Mouse (Mus musculus) midbrain, embryonic 11.5 days (tissue): ENCODE data around the gene Mdm2. TPM values are rescaled to one million over a fixed set of nuclear protein-coding genes. Genes with fewer than 3 reads are reported as not detected.
"Not testable (repeated sequence)": the region's sequence is repeated elsewhere in the genome, so short reads cannot be mapped to it uniquely, and the experiment has no call there.

ENCODE experiments used
- ATAC-seq: fragments of 200-750 bp; cut with Nextera tagmentation; 2 replicates; pipeline ENCODE4 v1.8.0; 2017; ENCODE audit warnings: moderate TSS enrichment, moderate library complexity; ENCODE audit not compliant: low FRiP score
- DNase-seq: peaks from one replicate; pipeline ENCODE4 v3.0.0; 2015; ENCODE audit warnings: low spot score; ENCODE audit errors: missing footprints
- H3K27ac ChIP-seq: fragments of 300-500 bp; sonication (generic); 2 replicates; pipeline ENCODE4 v1.5.1; 2014; ENCODE audit warnings: low read depth, low read length
- H3K27me3 ChIP-seq: fragments of 300-500 bp; sonication (generic); 2 replicates; pipeline ENCODE4 v1.6.1; 2014; ENCODE audit warnings: mild to moderate bottlenecking, low read length, moderate library complexity, mixed read lengths; ENCODE audit not compliant: control insufficient read depth, insufficient read depth
- H3K36me3 ChIP-seq: fragments of 300-500 bp; sonication (generic); 2 replicates; pipeline ENCODE4 v1.6.1; 2014; ENCODE audit warnings: mild to moderate bottlenecking, low read length, moderate library complexity, mixed read lengths; ENCODE audit not compliant: control insufficient read depth, insufficient read depth
- H3K4me1 ChIP-seq: fragments of 300-500 bp; sonication (generic); 2 replicates; pipeline ENCODE4 v1.6.1; 2014; ENCODE audit warnings: low read length; ENCODE audit not compliant: control insufficient read depth, insufficient read depth
- H3K4me2 ChIP-seq: fragments of 300-500 bp; sonication (generic); 2 replicates; pipeline ENCODE4 v1.6.1; 2014; ENCODE audit warnings: mild to moderate bottlenecking, moderate library complexity
- H3K4me3 ChIP-seq: fragments of 300-500 bp; sonication (generic); 2 replicates; pipeline ENCODE4 v1.5.1; 2014; ENCODE audit warnings: low read depth, low read length
- H3K9ac ChIP-seq: fragments of 300-500 bp; sonication (generic); 2 replicates; pipeline ENCODE4 v1.6.1; 2014; ENCODE audit warnings: low read length
- H3K9me3 ChIP-seq: fragments of 300-500 bp; sonication (generic); 2 replicates; pipeline ENCODE4 v1.6.1; 2016; ENCODE audit warnings: low read length; ENCODE audit not compliant: control insufficient read depth
- WGBS: fragments of 180-500 bp; shearing (Covaris S2); extraction: QIAGEN DNeasy Blood & Tissue Kit; methylation state at CpG from one replicate; pipeline ENCODE4 v1.1.7; 2014; 5-methylcytosine and 5-hydroxymethylcytosine counted together
- polyA plus RNA-seq: library from polyadenylated mRNA; unstranded; fragments of >200 nt; fragmentation: Nextera tagmentation; extraction: Ambion mirVana; gene quantifications from 2 replicates; pipeline ENCODE4 v1.2.1, GENCODE M21; 2014

Mdm2 gene
- polyA plus RNA-seq, 1 experiment from 2014 or later, result 67.5 TPM

DNA sequence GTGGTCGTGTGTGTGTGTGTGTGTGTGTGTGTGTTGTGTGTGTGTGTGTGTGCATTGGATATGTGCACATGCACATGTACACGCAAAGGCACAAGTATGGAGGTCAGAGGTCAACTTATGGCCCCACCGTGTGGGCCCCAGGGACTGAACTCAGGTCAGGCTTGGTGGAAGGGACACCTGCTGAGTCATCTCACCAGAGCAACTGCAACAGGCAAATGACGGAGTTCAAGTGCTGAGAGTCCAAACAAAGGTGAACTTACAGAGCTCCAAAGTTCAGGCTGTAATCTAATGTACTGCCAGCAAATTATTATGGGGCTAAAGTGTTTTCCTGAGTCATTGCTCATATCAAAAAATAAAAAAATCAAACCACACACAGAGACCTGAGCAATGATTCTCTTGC lies 26.5 kb upstream of the Mdm2 start:
- Histone ChIP-seq H3K4me1 (no peaks in the 10 kb centered on the region), H3K27ac (no peak overlapping the region), H3K4me3 (no peak overlapping the region), H3K36me3 (peaks cover 6% of the 10 kb centered on the region; the same call in 1 of the 2 replicates), H3K9ac (no peak overlapping the region), H3K4me2 (no peak overlapping the region), H3K27me3 (no peaks in the 10 kb centered on the region), H3K9me3 (no peaks in the 10 kb centered on the region)
- ATAC-seq (no peak), DNase-seq (no peak)
- WGBS, result 86% methylated on average over 4 of the region's 4 CpGs

DNA sequence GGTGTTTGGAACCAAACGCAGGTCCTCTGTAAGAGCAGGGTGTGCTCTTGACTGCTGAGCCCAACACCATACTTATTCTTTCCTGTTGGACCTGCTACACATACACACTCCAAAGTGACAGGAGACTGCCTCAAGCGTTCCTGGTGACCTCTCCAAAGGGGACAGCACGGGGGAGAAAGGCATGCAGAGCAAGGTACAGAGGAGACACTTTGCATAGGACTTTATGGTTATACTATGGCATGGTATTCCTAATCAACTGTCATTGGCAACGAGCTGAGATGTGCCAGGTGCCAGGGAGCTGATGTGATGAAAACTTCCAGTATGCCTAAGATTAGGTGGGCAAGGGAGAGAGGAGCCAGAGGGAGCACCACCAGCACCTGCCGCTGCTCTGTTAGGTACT lies 26.0 kb upstream of the Mdm2 start:
- H3K4me2 ChIP-seq, result no peak overlapping the region
- no peak for ATAC-seq
- peaks cover 6% of the 10 kb centered on the region; the same call in 1 of the 2 replicates for H3K36me3 ChIP-seq
- H3K9me3 ChIP-seq, result no peaks in the 10 kb centered on the region
- no peak overlapping the region for H3K9ac ChIP-seq
- H3K4me1 ChIP-seq, result no peaks in the 10 kb centered on the region
- no peak overlapping the region for H3K4me3 ChIP-seq
- H3K27me3 ChIP-seq, result no peaks in the 10 kb centered on the region
- no peak overlapping the region for H3K27ac ChIP-seq
- 88% methylated on average over 5 of the region's 5 CpGs for WGBS
- DNase-seq, result no peak

DNA sequence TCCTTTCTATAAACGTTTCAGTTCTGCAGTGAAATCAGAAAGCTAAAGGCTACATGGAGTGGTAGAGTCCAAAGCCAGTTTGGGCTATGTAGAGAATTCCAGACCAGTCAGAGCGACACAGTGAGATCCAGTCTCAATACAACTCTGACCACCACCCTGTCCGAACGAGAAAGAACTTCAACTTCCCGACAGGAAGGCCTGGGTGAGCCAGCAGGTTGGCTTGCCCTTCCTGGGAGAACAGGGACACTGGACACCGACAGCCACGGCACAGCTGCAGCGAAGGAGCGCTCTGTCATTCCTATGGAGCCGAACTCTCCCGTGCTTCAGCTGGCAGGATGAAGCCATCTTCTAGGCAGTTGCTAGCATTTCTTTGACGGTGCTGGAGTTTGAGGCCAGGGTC lies 24.8 kb upstream of the Mdm2 start:
- not testable (repeated sequence) for DNase-seq, H3K9me3 ChIP-seq, H3K4me2 ChIP-seq, H3K4me3 ChIP-seq, ATAC-seq, H3K4me1 ChIP-seq, H3K9ac ChIP-seq, H3K27me3 ChIP-seq, H3K27ac ChIP-seq, H3K36me3 ChIP-seq
- WGBS, result 91% methylated on average over 11 of the region's 12 CpGs

DNA sequence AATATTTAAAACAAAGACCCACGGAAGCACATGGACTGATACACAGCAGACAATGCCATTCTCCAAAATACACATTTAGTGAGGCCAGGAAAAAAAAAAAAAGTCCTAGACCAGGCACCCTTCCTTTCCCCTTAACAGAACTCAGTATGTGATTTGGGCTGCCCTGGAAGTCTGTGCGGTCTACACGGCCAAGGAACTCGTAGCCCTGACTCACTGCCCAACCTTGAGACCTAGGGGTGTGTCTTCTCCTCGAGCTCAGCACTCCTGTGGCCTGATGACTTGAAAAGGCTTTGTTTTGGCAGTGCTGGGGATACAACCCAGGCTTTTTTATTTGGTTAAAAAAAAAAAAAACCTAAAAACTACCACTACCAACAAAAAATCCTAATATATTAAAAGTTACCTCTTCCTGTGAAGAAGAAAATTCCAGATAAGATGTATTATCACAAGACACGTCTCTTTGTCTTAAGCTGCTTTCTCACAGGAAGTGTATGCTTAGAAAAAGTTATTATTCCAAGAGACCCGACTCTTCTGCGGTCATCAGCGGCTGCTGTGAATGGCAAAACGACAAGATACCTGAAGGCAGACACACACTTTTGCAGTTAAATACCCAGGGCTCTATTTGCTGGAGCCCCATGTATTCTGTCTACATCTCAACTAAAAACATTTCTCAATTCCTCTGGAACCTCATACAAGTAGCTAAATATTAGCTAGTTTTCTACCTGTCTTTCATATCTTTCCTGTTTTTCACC lies 23.7 kb upstream of the Mdm2 start:
- 92% methylated on average over 9 of the region's 10 CpGs for WGBS
- H3K27me3 ChIP-seq, H3K4me3 ChIP-seq, H3K9ac ChIP-seq, H3K9me3 ChIP-seq, H3K36me3 ChIP-seq, ATAC-seq, H3K4me1 ChIP-seq, H3K4me2 ChIP-seq, DNase-seq, H3K27ac ChIP-seq: not testable (repeated sequence)

DNA sequence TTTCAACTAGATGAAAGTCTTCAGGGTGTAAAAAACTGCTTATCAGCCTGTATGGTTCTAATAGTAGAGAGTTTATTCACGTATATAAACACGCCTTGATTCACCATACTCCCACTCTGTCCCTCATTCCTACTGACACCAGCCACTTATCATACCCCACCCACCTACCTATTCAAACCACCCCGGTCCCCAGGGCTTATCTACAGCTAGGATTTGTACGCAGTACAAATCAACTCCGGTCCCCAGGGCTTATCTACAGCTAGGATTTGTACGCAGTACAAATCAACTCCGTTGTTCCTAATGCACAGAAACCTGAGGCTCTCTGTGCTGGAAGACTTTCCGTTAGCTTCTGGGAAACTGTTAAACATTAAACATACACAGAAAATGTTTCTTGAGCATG lies 23.1 kb upstream of the Mdm2 start:
- H3K4me3 ChIP-seq, H3K4me1 ChIP-seq, H3K27me3 ChIP-seq, H3K9ac ChIP-seq, DNase-seq, ATAC-seq, H3K4me2 ChIP-seq, H3K36me3 ChIP-seq, H3K27ac ChIP-seq, H3K9me3 ChIP-seq: not testable (repeated sequence)
- 91% methylated on average over 8 of the region's 8 CpGs for WGBS

DNA sequence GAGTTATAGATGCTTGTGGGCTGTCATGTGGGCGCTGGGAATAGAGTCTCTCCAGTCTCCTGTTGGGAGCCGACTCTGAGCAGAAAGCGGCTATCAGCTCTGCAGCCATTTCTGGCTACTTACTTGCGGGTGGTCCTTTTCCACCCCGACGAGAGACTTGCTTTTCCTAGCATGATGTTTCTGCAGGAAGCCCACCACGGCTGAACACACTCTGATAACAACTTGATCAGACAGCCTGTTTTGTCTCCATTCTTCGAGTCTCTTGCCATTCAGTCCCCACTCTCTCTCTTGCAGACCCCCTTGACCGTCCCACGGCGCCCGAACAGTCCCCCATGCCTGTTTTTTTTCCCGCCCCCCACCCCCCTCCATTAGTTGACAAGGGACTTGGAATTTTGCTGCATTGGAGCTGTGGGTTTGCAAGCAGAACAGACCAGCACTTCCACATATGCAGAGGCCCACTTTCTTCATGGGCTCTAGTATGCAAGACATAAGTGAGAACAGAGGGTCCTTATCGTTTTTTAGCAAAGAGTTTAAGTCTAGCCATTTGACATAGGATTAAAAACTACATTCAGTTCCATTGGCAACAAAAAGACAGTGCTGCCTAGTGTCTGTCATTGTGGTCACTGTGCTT lies 22.5 kb upstream of the Mdm2 start:
- H3K27me3 ChIP-seq, result no peaks in the 10 kb centered on the region
- H3K4me2 ChIP-seq, result no peak overlapping the region
- H3K9ac ChIP-seq, result no peak overlapping the region
- no peaks in the 10 kb centered on the region for H3K4me1 ChIP-seq
- H3K27ac ChIP-seq, result no peak overlapping the region
- 0 out of 2 replicates have a peak, but pooled peaks cover 2% of the 10 kb centered on the region for H3K36me3 ChIP-seq
- ATAC-seq (no peak), DNase-seq (peak; percentile 64)
- H3K9me3 ChIP-seq, result no peaks in the 10 kb centered on the region
- no peak overlapping the region for H3K4me3 ChIP-seq
- WGBS, result 85% methylated on average over 14 of the region's 14 CpGs

DNA sequence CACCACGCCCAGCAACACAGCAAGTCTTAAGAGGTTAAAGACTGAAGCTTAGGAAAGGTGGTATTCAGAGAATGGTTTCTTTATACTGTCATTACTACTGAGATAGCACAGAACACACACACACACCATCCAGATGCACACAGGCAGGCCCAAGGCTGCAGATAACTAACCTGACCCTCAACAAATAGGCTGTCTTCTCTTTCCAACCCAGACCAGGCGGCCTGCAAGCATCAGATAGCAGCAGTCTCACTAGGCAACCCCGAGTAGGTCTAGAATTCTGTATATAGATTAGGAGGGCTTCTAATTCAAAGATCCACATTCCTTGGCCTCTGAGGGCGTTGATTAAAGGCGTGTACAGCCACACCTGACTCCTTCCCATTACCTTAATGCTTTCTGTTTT lies 21.6 kb upstream of the Mdm2 start:
- 0 out of 2 replicates have a peak, but pooled peaks cover 2% of the 10 kb centered on the region for H3K36me3 ChIP-seq
- DNase-seq, result peak; percentile 17
- no peaks in the 10 kb centered on the region for H3K27me3 ChIP-seq
- no peak overlapping the region for H3K4me2 ChIP-seq
- no peak overlapping the region for H3K4me3 ChIP-seq
- H3K4me1 ChIP-seq, result no peaks in the 10 kb centered on the region
- 91% methylated on average over 5 of the region's 5 CpGs for WGBS
- no peak overlapping the region for H3K27ac ChIP-seq
- H3K9me3 ChIP-seq, result no peaks in the 10 kb centered on the region
- ATAC-seq, result no peak
- H3K9ac ChIP-seq, result no peak overlapping the region

DNA sequence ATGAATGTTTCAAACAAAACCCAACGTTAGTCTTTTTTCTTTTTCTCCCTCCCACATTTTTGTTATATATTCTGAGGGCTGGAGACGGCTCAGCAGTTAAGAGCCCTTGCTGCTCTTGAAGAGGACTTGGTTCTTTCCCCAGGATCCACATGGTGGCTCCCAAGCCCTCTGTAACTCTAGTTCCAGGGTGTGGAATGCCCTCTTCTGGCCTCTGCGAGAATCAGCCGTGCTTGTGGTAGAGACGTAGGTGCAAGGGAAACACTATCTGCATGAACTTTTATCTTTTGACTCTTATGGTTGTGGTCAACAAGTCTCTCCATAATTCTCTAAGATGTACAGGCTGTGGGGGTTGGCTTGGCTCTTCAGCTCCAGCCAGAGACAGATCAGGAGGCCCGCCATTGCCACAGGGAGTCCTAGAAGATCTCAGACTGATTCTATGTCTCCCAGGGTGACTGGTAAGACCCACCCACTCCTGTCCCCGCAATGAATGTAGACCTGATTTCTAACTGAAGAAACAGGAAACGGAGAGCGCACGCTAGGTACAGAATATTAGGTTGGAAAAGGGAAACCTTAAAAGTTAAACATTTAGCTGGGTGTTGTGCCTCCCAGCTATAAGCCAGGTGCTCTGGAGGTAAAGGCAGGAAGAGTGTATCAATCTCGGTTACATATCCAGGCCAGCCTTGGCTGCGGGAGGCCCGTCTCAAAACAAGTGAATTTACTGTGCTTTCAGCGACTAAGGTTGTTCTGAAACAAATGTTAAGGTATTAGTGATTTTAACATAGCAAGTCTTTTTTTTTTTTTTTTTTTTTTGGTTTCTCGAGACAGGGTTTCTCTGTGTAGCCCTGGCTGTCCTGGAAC lies 20.9 kb upstream of the Mdm2 start:
- no peak for DNase-seq
- peak; percentile 42; the same call in 1 of the 2 replicates for ATAC-seq
- WGBS, result 63% methylated on average over 14 of the region's 15 CpGs
- Histone ChIP-seq H3K27ac (no peak overlapping the region), H3K4me3 (no peak overlapping the region), H3K9ac (no peak overlapping the region), H3K4me1 (no peaks in the 10 kb centered on the region), H3K4me2 (no peak overlapping the region), H3K9me3 (no peaks in the 10 kb centered on the region), H3K36me3 (0 out of 2 replicates have a peak, but pooled peaks cover under 1% of the 10 kb centered on the region), H3K27me3 (no peaks in the 10 kb centered on the region)
